Mouse (Mus musculus): ENCODE results near the gene Gm572.

GRCm38 (mm10) chr4:148646616-148647015 lies 3.5 kb downstream of the Gm572 start:
- TF ChIP-seq GATA1 (IDR thresholded peaks at IDR 0.05; ENCODE audit: borderline replicate concordance, low read length) (no peak), FLI1 (IDR thresholded peaks at IDR 0.05; ENCODE audit: low read length) (no peak)

Measured in megakaryocyte, embryonic 14.5 days (primary cell).